Mouse (Mus musculus): ENCODE measurements around the gene Aqp1.

Gene Aqp1

DNA sequence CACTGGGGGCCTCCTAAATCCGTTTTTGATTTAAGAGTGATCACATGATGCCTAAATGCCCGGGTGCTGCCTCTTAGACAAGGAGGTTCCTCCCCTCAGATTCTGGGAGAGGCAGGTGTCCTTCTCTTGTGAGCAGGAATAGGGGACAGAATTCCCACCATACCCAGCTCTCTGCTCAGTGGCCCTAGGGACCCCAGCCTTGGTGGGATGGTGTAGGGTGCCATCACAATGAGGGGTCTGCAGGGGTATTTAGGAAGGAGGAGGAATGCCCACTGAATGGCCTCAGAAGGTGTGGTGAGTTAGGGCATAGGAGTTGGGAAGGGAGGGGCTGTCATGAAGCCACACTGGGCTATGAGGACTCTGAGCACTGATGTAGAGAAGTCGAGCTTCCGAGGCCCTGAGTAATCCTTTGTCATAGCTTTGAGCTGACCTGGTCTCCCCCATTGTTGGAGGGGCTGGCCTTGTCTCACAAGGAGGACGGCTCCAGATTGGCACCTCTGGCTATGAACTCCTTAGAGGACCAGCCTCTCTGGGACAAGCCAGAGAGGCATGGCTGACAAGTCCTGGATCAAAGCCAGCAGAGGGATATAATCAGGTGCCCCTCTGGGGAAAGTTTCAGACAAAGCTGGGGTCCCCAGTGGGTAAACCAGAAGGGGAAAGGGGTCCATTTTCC lies 4.0 kb upstream of the Aqp1 start:
- DNase-seq: no peak

DNA sequence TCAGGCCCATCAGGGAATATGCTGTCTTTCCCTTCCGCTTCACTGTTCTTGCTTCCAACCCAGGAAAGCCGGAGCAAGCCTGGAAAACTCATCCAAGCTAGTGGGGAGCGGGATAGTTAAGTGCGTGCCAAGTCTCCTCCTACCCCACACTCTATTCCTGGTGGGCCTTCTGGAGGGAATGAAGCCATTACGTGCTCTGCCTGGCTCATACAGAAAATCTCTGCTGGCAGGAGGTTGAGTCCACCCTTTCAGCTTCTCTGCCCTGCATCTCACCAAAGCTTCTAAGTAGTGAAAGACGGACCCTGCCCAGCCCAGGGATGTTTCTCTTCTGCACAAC lies 3.5 kb upstream of the Aqp1 start:
- no peak for DNase-seq

DNA sequence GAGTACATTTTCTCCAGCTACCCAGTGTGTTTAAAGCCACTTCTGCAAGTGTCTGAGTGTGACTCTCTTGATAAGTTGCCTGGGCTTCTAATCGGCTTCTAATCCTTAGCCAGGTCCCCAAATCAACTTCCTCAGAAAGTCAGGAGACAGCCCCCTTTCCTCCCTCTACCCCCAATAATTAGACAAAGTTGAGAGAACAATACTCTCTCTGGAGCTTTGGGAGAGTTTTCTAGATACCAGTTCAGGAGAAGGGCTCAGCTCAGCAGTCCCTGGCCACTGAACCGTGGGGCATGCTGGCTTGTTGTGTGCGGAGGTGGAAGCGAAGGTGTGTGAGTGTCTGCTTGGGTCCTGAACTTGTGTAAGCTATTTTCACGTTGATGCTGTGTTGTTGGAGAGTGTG lies 1.0 kb downstream of the Aqp1 start:
- DNase-seq: no peak

DNA sequence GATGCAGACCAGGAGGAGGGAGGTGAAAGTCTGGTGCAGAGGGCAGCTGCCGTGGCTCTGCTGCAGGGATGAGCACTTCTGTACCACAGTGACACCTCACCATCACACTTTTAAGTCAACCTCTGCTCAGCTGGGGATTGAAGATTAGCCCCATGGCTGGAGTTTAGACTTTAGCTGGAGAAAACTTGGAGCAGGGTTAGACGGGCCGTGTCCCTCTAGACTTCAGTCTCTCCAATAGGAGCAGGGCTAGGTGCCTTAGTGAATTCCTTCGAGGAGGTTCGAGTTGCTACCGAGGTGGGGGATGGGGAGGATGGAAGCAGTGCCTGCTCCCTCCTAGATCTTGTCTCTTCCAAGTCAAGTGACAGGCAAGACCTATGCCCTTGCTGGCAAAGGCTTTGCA lies 1.8 kb downstream of the Aqp1 start:
- DNase-seq: no peak

DNA sequence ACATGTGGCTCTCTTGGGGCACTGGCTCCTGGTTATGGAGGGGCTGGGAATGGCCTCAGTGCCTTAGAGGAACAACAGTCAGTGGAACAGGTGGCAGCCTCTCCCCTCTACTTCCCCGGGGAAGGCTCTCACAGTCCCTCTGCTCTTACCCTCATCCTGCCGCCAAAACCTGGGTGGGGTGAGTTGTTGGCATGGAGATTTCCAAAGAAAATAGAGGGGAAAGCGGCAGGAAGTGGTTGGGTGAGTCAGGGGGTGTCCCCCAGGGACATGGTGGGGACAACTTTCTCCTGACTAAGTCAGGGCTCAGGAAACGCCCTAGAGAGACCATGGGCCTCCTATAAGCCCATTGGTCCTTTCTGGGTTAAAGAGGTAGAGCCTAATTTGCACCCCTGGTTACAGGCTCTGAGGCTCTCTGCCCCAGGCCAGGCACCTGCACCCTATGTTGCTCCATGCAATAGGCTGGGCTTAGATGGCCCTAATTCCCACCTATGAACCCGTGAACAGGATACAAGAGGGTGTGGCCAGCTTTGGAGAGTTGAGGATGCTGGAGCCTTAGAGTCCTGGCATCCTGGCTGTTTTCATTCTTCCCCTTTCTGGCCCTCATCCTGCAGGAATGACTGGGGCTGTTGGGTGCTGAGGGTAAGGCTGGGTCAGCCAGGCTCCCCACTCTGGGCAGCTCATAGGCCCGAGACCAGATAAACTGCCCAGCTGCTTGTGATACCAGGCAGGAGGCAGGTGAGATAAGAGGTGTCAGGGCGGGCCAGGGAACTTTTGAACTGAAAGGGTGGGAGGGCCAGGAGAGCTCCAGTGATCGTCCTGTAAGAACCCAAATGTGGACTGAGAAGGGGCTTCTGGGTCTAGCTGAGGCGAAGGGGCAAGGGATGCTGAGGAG lies 2.9 kb downstream of the Aqp1 start:
- DNase-seq: no peak

DNA sequence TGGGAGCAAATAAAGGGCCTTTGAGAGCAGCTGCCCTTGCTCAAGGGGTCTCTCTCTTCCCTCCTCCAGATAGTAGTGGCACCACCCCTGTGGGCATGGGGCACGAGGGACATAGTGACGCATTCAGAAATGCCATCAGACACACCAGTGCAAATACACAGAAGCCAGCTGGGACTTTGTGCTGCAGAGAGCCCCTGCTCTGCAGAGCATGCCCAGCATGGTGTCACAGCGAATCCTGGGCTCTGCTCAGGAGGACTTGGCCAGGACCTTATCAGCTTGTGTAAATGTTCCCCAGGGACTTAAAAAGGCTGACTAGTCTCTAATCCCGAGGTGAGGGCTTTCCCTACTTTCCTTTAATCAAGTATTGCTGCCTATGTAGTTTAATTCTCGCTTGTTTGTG lies 5.5 kb downstream of the Aqp1 start:
- no peak for DNase-seq

DNA sequence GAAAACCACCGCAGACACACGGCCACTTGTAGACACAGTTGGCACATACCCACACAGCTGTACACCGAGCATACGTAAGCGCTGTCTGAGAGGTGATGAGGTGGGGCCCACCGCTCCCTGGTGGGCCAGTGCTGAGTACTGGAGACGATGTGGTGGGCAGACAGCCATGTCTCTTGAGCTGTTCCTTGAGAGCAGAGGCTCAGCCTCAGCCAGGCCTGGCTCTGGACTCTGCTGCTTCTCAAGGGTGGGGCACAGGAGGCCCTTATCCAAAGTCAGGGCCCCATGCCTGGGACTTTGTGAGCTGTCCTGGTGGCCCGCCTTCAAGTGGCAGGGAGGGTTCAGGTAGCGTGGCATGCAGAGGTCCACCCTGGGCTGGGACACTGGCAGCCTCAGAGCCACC lies 6.1 kb downstream of the Aqp1 start:
- DNase-seq: no peak

DNA sequence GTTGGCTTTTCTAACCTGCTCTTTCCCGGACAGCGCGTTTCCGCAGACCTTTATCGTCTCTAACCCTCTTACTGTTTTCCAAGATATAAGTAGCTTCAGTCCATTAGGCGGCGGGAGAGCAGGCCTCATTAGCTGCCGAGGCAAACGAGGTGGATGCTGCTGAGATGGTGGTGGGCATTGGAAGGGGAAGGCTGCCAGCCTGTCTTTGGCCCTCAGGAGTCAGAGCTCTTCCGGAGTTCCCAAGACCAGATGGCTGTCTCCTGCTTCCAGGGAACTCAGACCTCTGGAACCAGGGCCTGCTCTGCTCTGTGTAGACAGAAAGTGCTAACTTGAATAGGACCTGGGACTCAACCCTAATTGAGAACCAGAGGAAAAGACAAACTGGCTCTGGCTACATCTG lies 7.2 kb downstream of the Aqp1 start:
- DNase-seq: no peak

DNA sequence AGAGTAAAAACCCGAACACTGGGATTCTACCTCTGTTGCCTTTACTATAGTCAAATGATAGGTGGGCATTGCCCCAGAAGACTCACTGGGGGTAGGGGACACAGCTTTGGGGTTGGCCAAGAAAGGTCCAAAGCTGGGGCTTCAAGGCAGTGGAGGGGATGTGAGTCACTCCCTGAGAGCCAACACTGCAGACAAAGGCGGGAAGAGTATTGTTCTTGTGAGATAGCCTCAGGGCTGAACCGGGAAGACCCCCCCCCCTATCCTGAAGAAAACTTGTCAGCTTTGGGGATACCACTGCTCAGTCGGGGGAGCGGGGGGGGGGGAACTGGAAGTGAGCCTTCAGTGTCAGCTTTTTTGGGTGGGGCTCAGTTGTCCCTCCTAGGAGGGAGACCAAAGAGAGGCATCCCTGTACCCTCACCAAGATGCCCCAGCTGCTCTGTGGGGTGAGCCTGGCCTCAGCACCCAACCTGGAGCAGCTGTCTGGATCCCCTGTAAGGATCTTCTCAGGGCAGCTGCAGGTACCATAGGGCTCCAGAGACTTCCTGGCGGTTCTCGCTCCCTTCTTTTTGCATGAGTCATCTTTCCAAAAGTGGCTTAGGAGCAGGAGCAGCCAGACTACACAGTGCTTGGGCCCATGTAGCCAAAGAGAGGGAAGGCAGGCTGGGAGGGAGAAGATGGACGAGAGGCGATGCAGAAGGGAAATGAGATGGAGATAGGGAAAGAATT lies 8.2 kb downstream of the Aqp1 start:
- no peak for DNase-seq

DNA sequence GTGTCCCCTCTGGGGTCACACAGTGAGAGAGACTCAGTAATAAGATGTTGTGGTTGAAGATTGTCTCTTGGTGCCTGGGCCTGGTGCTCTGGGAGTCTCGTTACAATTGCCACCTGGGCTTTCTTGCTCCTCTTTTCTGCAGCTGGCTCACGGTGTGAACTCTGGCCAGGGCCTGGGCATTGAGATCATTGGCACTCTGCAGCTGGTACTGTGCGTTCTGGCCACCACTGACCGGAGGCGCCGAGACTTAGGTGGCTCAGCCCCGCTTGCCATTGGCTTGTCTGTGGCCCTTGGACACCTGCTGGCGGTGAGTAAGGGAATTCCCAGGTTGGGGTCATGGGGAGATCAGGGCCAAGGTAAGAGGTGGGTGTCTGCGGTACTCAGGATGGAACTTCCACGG lies 9.0 kb downstream of the Aqp1 start:
- no peak for DNase-seq

DNA sequence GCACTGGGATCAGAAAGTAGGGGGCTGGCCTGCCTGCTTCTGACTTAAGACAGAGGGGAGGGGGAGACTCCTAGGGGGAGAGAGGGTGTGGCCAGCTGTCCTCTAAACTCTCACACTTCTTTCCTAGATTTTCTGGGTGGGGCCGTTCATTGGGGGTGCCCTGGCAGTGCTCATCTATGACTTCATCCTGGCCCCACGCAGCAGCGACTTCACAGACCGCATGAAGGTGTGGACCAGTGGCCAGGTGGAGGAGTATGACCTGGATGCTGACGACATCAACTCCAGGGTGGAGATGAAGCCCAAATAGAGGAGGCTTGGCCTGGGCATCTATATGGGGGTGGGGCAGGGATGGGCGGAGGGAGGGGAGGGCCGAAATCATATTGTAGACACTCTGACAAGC lies 10.3 kb downstream of the Aqp1 start:
- no peak for DNase-seq

DNA sequence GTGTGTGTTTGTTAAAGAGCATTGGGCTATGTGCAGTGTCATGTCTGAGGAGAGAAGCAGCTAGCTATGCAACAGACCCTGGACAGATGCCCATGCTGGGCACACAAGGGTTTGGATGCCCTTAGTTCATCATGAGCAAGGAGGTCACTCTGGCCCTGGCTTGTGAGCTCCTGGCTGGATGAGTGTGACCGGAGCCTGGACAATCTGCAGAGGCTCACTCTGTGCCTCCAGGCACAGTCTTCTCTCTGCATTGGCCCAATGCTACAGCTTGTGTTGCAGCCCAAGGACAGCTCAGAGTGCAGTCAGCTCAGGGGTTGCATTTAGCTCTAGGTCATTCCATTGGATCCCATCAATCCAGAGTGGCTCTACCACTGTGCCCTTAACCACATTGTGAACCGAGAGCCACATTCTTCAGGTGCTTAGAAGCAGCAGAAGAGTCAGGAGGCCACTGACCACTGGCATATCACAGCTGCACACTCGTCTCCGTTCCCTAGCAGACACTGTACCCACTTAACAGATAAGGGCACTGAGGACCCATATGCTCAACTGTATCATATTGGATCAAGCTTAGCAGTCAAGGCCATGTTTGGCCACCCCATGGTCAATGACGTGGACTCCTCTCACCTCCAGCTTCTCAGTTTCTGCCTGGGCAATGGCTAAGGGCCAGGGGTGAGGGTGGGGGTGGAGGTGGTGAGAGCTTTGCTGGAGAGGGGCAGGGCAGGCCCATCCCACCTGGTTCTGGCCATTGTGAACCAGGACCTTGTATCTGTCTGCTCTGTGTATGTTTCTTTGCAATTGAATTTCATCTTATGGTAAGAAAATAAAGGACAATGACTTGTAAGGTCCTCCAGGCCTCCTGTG lies 11.7 kb downstream of the Aqp1 start:
- DNase-seq: no peak

DNA sequence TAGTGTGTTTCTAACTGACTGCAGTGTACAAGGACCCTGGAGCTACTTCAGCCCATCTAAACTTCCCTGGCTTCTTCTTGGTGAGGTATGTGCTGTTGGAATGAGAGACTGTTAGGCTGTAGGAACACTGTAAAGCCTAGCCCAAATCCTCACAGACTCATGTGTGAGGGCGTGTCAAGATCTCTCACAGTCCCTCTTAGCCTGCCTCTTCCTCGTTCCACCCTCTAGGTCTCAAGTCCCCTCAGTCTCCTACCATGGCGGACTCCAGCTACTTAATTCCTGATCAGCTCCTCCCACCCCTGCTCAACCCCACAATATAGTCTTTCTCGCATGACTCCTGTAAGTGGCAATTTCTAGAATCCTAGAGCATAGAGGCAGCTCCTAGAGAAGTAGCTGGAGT lies 13.0 kb downstream of the Aqp1 start:
- no peak for DNase-seq

DNA sequence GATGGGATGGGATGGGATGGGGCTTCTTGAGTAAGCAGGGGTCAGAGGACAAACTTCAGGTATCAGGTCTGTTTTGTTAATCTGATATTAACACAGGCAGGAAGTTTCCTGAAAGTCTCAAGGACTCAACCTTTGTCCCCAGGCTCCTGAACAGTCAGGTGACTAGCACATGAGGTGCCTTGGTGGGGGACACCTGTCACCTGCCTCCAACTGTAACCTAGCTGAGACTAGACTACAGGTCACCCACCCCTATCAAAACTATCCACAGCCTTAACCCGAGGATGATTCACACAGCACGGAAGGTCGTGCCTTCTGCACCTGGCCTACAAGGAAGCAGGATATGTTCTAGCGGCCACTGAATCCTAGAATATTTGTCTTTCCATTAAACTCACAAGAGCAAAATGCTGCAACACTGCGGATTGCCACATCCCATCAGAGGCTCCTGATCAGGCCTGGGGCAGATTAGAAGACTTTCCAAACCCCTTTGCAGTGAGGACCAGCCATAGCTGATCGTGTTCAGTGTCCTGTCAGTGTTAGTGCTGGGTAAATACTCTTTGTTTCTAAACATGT lies 14.2 kb downstream of the Aqp1 start:
- DNase-seq: no peak

DNA sequence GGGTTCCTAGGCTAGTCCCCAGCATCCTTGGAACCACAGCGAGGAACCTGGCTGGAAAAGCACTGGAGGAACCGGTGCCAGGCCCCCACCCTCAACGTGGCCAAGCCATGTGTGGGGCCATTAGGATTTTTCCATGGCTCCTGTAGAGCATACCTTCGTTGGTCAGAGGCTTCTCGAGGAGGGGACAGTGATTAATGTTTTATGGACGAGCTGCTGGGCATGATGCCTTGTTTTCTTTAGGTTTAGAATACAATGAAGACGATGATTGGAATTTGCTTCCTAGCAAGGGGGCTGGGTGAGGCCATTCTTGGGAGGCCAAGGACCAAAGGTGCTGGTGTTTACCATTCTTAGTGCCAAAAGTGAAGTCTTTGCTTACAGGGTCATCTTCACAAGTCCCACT lies 15.5 kb downstream of the Aqp1 start:
- no peak for DNase-seq

DNA sequence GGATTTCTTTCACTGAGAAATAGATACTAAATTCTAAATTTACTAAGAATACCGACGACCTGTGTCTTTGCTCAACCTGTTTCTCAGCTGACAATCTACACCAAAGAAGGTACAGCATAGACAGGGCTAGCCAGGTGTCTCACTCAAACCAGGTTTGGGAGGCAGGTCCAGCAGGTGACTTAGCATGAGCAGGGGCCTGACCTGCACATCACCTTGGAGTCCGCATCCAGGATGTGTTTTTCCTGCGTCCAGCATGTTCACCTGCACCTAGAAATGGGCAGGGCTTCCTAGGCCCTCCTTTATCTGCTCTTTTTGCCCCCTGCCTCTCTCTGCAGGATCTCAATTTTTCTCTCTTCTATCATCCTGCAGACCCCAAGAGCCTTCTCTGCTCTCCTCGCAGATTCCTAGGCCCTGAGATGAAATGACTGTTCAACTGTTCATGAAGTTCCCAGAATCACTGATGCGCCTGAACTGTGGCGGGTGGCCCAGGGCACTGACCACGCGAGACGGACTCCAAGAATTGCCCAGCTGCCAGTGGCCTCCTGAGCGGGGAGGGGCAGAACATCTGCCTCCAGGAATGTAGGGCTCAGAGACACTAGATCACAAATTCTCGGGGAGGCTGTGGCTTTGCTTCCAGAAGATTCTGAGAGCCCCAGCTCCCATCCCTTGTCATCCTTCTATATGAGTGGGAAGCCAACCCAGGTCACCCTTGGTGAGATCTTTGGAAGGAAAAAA lies 17.6 kb downstream of the Aqp1 start:
- no peak for DNase-seq

DNA sequence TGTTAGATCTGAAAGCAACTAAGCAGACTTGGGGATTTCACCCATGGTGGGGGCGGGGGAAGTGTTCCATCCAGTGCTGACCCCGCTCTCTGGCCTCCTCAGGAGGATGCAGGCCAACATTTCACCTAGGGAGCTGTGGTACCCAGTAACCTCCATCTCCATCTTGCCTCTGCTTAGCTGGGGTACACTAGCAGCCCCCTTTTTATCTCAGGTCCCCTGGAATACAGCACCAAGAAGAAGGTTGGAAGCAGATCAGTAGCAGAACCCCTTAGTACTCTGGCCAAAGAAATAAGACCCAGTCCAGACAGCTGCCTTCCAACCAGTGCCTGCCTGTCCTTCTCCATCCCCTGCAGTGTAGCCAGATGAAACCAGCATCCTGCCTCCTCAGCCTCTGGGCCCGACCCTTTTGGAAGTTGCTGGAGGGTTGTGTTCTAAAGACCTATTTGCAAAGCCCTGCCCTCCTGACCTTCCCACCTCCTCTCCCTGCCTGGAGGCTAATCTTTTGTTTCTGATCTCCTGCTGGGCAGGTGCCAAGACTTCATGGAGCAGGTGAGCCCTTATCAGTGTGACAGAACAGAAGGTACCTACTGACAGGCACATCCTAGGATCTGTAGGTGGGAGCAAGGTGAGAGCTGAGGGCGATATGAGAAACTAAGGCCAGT lies 18.4 kb downstream of the Aqp1 start:
- DNase-seq: no peak

DNA sequence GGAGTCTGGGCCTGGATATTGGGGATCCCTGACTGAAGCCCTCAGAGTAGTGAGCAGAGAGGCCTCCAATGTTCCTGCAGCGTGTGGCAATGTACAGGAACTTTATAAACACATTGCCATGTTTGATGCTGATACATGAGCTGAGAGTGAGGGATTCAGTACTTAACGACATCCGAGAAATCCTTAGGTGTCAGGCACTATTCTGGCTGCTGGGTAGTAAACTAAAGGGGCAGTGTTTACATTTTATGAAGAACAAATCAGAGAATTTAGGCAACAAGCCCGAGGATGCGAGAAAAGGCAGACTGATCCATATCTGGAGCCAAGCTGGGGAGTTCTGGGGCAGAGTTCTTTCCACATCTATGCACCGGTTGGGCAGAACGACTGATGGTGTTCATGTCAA lies 19.3 kb downstream of the Aqp1 start:
- DNase-seq: no peak

DNA sequence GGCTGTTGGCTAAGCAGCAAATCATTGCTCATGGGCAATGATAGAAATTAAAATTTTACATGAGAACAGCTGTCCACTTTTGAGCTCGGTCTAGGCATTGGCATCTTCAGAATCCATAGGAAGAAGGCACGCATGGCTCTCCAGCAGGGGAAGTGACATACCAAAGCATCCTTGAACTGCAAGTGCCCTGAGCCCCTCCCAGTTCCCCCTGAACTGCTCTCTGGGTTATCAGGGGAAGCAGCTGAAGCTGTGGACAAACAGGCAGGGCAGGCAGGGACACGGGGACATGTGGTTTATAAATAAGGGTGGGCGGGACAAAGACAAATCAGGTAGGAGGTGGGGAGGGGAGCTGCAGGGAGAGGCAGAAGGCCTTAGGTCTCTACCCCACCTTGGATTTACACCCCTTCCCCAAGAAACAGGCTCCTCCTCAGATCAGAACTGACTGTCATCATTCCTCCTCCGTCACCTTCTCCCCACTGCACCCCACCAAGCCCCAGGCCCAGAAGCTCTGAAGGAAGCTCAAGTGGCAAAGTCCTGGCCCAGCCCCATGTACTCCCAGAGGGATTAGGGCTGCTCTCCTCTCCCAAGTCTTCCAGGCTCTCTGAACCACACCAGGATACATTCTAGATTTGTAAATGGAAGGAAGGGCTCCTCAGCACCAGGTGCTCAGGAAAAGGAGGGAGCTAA lies 19.9 kb downstream of the Aqp1 start:
- no peak for DNase-seq

DNA sequence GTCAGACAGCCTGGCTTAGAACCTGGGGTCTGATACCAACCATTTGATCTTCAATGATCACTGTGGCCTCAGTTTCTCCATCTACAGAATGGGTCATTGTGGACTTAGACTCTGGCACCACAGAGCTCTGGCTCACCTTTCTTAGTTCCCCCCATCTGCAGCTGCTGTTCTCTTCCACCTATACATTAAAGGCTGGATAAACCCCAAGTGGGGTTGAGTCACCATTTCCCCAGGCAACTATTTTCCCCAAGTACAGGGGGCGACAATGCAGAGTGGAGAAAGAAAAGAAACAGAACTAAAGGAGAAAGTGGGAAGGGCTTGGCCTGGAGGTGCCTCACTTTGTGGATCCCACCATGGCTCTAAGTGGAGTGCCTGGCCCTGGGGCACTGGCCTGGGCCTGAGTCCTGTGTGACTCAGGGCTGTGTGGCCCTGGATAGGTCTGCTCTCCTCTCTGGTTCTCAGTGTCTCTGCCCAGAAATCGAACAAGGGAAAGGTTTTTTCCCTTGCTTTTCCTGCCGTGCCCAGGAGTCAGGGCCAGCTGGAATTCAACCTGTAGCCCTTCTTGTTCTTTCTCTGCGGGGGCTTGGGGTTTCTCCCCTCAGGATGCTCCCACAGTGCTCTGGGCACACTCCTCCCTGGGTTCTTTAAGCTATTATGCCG lies 20.9 kb downstream of the Aqp1 start:
- DNase-seq: no peak
